Mouse (Mus musculus) T-helper 2 cell (primary cell): ENCODE measurements around the gene Tnk2.

Source experiments
- in situ Hi-C: fragments of 300-600 bp; cut with MboI, MseI; formaldehyde crosslinking; loops from one replicate; pipeline ENCODE4 v1.15.1; 2025; ENCODE audit warnings: high pct_unique_total_duplicates

Tnk2 gene

GRCm38 (mm10) chr16:32643661-32644061 lies at the start of gene Tnk2:
Tnk2 (plus strand) TSS chr16:32643874.
- in situ Hi-C loops = no loop called here

DNA sequence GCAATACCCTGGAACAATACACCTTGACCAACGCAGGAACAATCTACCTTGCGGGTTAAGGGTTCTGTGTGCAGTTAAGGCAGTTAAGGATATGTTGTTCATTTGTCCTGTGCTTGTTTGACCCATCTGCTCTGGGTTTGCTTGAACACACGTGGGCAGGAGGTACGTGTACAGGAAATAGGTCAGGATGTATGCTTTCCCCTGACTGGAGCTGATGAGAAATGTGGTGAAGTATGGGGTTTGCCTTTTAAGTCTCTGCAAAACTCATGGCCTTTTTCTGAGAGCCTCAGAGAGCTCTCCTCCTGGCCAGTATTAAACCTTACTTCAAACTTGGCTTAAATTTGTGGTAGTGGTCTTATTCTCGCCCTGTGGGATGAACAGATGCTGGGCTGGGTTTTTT lies 49.8 kb upstream of the Tnk2 start:
- in situ Hi-C loops = no loop called here

DNA sequence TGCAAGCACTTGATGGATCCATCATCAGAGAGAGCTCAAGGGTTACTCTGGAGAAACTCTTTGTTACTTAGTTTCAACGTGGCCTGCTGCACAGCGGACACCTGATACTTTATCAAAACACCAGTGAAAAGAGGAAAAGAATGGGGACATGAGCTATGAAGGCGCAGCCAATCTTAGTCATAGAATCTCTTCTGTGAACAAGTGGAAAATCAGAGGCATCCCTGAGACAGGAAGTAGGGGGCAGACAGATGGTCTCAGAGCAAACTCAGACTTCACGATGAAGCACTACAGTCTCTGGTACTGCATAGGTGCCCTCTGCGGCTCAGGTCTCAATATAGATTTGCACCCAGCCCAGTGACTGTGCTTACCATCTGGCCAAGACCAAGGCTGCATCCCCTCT lies 49.0 kb upstream of the Tnk2 start:
- in situ Hi-C loops = no loop called here

GRCm38 (mm10) chr16:32595142-32595855 lies 48.4 kb upstream of the Tnk2 start:
- in situ Hi-C loops = no loop called here

- in situ Hi-C loops = no loop called here
These were observed 45.7 kb upstream of the Tnk2 start for GRCm38 (mm10) chr16:32597909-32598381.

- in situ Hi-C loops = no loop called here
These were observed 44.5 kb upstream of the Tnk2 start for GRCm38 (mm10) chr16:32599151-32599550.

DNA sequence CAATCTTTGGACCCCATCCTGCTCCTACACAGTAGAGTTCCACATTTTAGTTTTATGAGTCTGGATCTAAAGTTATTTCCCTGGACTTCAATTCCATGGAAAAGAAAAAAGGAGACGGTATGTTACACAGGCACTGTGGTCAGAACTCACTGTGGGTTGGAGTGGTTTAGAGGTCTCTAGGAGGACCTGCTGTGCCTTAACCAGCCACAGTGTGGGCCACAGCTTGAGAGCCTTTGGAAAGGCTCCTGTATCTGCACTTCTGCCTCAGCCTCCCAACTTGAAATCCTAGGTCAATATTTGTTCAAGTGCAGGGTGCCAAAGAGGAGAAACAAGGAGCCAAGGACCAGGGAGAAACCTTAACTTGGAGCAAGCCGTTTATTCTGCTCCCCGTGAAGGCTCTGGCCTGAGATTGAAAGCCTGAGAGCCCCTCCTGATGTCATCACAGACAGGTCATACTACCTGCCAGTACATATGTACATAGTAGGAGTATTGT lies 41.4 kb upstream of the Tnk2 start:
- in situ Hi-C loops = no loop called here

DNA sequence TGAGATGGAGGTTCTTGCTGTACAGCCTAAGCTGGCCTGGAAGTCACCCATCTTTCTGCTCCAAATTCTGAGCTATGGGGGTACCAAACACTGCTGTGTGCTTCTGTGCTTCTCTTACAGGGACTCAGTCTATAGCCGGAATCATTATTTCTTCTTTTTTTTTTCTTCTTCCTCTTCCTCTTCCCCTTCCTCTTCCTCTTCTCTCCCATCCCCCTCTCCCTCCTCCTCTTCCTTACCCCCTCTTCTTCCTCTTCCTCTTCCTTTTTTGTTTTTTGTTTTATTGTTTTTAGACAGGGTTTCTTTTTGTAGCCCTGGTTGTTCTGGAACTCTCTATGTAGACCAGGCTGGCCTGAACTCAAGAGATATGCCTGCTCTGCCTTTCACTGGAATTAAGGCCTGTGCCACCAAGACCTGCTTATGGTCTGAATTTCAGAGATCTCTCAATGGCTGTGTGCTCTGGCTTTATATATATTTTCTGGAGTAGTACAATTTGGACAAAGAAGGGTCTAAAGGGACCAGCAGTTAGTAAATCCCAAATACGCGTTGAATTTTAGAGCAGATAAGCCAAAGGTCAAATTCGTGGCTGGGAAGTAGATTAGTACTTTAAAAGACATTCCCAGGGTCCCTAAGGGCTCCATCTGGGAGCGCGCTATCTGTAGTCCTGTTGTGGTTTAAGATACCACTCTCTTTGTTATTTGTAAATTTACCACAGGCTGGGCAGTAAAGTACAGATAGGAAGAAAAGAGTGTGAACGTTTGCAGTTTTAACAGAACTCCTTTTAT lies 35.9 kb upstream of the Tnk2 start:
- in situ Hi-C loops = loop anchor here (5.0 kb wide), 1 partner anchor 95 kb away; no protein-coding TSS in a partner anchor

DNA sequence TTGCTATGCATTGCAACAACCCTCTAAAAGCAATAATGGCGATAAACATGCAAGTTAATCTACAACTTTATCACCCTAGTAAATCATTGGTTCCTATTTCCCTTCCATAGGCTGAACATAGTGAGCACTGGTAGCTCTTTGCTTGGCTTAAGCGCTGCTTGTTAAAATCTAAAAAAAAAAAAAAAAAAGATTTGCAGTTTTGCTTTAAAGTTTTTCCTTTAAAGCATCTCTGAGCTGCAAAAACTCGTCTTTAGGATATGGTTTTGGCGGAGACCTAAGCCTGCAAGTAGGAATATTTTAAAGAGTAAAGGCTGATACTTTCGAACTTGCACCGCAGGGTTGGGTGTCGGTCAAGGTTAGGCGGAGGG lies 35.3 kb upstream of the Tnk2 start:
- in situ Hi-C loops = loop anchor here (5.0 kb wide), 1 partner anchor 96 kb away; no protein-coding TSS in a partner anchor

GRCm38 (mm10) chr16:32608712-32609400 lies 34.8 kb upstream of the Tnk2 start, which contains the start of gene Tfrc:
Tfrc (plus strand) TSS chr16:32608920.
- in situ Hi-C loops = loop anchor here (5.0 kb wide), 1 partner anchor 97 kb away; no protein-coding TSS in a partner anchor

GRCm38 (mm10) chr16:32609401-32609779 lies 34.3 kb upstream of the Tnk2 start:
- in situ Hi-C loops = loop anchor here (5.0 kb wide), 1 partner anchor 97 kb away; no protein-coding TSS in a partner anchor

DNA sequence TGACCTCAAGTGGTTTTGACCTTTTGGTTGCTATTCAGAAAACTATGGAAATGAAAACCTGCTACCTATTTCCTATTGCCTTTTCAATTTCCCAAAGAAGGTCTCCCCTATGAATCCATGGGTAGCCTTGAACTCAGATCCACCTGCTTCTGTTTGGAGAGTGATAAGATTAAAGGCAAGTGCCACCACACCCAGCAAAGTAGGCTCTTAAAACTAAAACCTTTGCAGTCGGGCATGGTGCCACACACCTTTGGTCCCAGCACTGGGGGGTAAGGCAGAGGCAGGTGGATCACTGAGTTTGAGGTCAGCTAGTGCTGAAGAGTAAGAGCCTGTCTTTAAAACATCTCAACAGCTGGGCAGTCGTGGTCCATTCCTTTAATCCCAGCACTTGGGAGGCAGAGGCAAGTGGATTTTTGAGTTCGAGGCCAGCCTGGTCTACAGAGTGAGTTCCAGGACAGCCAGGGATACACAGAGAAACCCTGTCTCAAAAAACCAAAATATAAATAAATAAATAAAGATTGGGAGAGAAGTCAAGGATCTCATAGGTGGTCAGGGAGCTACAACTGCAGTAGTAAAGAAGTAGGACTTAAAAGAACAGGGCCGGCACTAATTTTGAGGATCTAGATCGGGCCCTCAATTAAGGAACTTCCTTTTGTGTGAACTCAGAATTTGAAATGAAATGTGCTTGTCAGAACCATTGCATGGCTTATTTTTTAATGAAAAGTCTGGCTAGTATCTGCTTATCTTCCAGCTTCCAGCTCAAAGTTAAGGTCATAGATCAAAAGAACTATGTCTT lies 33.0 kb upstream of the Tnk2 start:
- in situ Hi-C loops = loop anchor here (10.0 kb wide), 1 partner anchor 316 kb away; no protein-coding TSS in a partner anchor

GRCm38 (mm10) chr16:32612052-32612451 lies 31.6 kb upstream of the Tnk2 start:
- in situ Hi-C loops = loop anchor here (10.0 kb wide), 1 partner anchor 317 kb away; no protein-coding TSS in a partner anchor

GRCm38 (mm10) chr16:32613269-32613834 lies 30.3 kb upstream of the Tnk2 start:
- in situ Hi-C loops = loop anchor here (10.0 kb wide), 1 partner anchor 319 kb away; no protein-coding TSS in a partner anchor

DNA sequence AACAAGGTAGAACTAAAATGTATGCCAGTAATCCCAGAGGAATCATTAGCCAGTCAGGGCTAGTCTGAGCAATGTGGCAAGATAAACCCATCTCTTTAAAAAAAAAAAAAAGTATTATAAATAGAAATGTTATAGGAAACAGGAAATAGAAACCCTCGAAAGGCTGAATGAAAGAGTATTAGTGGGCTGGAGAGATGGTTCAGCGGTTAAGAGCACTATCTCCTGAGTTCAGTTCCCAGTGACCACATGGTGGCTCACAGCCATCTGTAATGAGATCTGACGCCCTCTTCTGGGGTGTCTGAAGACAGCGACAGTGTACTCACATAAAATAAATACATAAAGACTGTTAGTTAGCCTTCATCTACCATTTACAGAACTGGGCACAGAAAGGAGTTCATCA lies 29.6 kb upstream of the Tnk2 start:
- in situ Hi-C loops = loop anchor here (10.0 kb wide), 1 partner anchor 319 kb away; no protein-coding TSS in a partner anchor

- in situ Hi-C loops = loop anchor here (10.0 kb wide), 1 partner anchor 324 kb away; no protein-coding TSS in a partner anchor
These were observed 24.7 kb upstream of the Tnk2 start for GRCm38 (mm10) chr16:32618946-32619345.

DNA sequence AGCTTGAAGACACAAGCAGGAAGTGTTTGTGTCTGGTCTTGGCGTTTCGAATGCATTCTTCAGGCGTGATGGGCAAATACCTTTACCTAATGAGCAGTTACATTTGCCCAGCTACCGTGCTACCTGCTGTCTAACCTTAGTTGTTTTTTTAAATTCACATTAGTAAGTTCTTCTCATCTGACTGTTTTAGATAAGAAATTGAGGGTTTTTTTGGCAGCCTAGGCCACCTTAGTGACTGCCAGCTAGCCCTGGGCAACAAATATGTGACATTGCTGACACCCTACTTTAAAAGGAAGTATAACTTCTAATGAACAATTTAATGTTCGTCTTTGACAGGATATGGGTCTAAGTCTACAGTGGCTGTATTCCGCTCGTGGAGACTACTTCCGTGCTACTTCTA lies 15.5 kb upstream of the Tnk2 start:
- in situ Hi-C loops = no loop called here

DNA sequence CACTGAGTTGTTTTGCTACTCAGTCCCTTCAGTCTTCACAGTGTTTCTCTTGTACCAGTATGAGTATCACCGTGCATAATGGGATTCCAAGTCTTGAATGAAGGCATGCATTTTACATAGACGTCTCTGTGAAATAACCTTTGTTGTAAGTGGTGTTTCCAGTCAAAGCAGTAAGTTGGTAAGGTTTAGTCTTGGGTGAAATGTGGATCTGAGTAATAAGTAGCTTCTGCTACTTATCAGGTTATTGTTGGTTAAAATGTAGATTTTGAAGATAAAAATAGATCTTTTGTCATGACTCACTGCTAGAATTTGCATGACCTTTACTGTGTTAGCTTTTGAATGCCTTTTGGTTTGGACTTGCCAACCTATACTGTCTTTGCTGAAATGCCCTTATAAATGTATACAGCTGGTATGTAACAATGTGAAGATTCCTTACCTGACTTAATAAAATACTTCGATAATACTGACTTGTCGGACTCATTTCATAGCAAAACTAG lies 11.3 kb upstream of the Tnk2 start:
- in situ Hi-C loops = loop anchor here (10.0 kb wide), 1 partner anchor 128 kb away; no protein-coding TSS in a partner anchor

DNA sequence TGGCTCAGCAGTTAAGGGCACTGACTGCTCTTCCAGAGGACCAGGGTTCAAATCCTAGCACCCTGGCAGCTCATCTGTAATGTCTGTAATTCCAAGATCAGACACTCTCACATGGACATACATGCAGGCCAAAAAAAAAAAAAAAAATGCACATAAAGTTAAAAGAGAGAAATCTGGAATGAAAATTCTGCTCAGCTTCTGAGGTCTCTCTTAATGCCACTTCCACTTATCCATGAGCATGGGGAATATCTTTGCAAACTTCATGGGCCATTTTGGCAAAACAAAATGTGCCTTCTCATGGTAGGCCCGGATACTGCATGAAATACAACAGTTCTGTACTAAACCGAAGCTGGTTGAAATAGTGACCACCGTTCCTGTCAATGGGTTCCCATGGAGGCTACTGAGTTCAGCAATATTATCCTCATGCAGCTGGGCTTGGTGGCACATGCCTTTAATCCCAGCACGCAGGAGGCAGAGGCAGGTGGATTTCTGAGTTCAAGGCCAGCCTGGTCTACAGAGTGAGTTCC lies 10.1 kb upstream of the Tnk2 start:
- in situ Hi-C loops = loop anchor here (10.0 kb wide), 1 partner anchor 129 kb away; no protein-coding TSS in a partner anchor

- in situ Hi-C loops = loop anchor here (10.0 kb wide), 1 partner anchor 129 kb away; no protein-coding TSS in a partner anchor
These were observed 9.5 kb upstream of the Tnk2 start for GRCm38 (mm10) chr16:32634183-32634582.
